Comparison of ENCODE assay signal across 7 mouse cellular contexts in genomic region chr6:72615151-72615550, GRCm38 (mm10). TPM values are rescaled to one million over a fixed set of nuclear protein-coding genes. Genes with fewer than 3 reads are reported as not detected.
DNase-seq lines count a peak whose midpoint lies in the region; ATAC-seq and TF ChIP-seq lines count a peak whose summit lies in the region.

No protein-coding gene starts in this region.

- no peaks in the 10 kb centered on the region for H3K27me3 ChIP-seq in lung, postnatal 0 days (replicated peaks; ENCODE audit: insufficient read depth, low read length)
- H3K27me3 ChIP-seq in limb, embryonic 14.5 days (ENCODE audit: control insufficient read depth, insufficient read depth, low read length) = no peaks in the 10 kb centered on the region
- no peaks in the 10 kb centered on the region for H3K27me3 ChIP-seq in stomach, embryonic 16.5 days (ENCODE audit: control insufficient read depth, insufficient read depth, low read length)

- ATAC-seq in lung, postnatal 0 days = no peak
- no peak for ATAC-seq in limb, embryonic 14.5 days (ENCODE audit: low FRiP score, low read depth)
- ATAC-seq in stomach, embryonic 16.5 days (ENCODE audit: insufficient read depth, low FRiP score) = no peak

- H3K4me1 ChIP-seq in lung, postnatal 0 days (ENCODE audit: insufficient read depth, low read depth, low read length) = peaks cover 21% of the 10 kb centered on the region
- peaks cover 17% of the 10 kb centered on the region for H3K4me1 ChIP-seq in limb, embryonic 14.5 days (ENCODE audit: control insufficient read depth, insufficient read depth, low read length)
- peaks cover 28% of the 10 kb centered on the region for H3K4me1 ChIP-seq in stomach, embryonic 16.5 days (ENCODE audit: control insufficient read depth, insufficient read depth, low read length)

- no peak for TF ChIP-seq POLR2A in limb, embryonic 14.5 days (IDR thresholded peaks at IDR 0.05; ENCODE audit: borderline replicate concordance, extremely low read depth, insufficient read depth, insufficient read length)

- no peak for DNase-seq in lung, postnatal 0 days (ENCODE audit: low spot score)
- no peak for DNase-seq in lung, postnatal 14 days
- DNase-seq in fibroblast of lung, adult 2 months (ENCODE audit: low read depth) = peak; percentile 27
- no peak for DNase-seq in limb, embryonic 14.5 days (ENCODE audit: low spot score)
- DNase-seq in left cerebral cortex, postnatal 36 days (ENCODE audit: low spot score in 2 of 2) = no peak
- no peak for DNase-seq in gastrocnemius, postnatal 4 days (ENCODE audit: low spot score in 2 of 2)

- peak overlapping the region; percentile 87 for H3K4me2 ChIP-seq in lung, postnatal 0 days (replicated peaks; ENCODE audit: low read depth, low read length)
- peak overlapping the region; percentile 86 for H3K4me2 ChIP-seq in limb, embryonic 14.5 days (replicated peaks; ENCODE audit: low read depth, low read length, severe bottlenecking)
- H3K4me2 ChIP-seq in stomach, embryonic 16.5 days (ENCODE audit: low read depth, low read length) = peak overlapping the region; percentile 93

- intact Hi-C loops in left cerebral cortex, postnatal 36 days (cut with DNase I) = loop anchor here (5.0 kb wide), 1 partner anchor 287 kb away; no protein-coding TSS in a partner anchor

- 34% methylated on average over 2 of the region's 2 CpGs for WGBS in lung, postnatal 0 days
- 57% methylated on average over 2 of the region's 2 CpGs for WGBS in limb, embryonic 14.5 days
- WGBS in stomach, embryonic 16.5 days = 49% methylated on average over 2 of the region's 2 CpGs

- H3K36me3 ChIP-seq in lung, postnatal 0 days (ENCODE audit: insufficient read depth, low read length) = peaks cover 23% of the 10 kb centered on the region; the same call in 1 of the 2 replicates
- peaks cover 35% of the 10 kb centered on the region for H3K36me3 ChIP-seq in limb, embryonic 14.5 days (ENCODE audit: control insufficient read depth, insufficient read depth, low read length)
- peaks cover 4% of the 10 kb centered on the region; the same call in 1 of the 2 replicates for H3K36me3 ChIP-seq in stomach, embryonic 16.5 days (ENCODE audit: control insufficient read depth, insufficient read depth, low read length)

- H3K9me3 ChIP-seq in lung, postnatal 0 days (ENCODE audit: low read length) = no peaks in the 10 kb centered on the region
- H3K9me3 ChIP-seq in limb, embryonic 14.5 days (ENCODE audit: control insufficient read depth, low read length) = no peaks in the 10 kb centered on the region
- no peaks in the 10 kb centered on the region for H3K9me3 ChIP-seq in stomach, embryonic 16.5 days (replicated peaks; ENCODE audit: control insufficient read depth, low read length)

- TF ChIP-seq CTCF in lung, postnatal 0 days (IDR thresholded peaks at IDR 0.05) = no peak

- TF ChIP-seq EP300 in lung, postnatal 0 days (IDR thresholded peaks at IDR 0.05) = no peak

- peak overlapping the region; percentile 83 for H3K4me3 ChIP-seq in lung, postnatal 0 days (ENCODE audit: low read depth, low read length)
- peak overlapping the region; percentile 71 for H3K4me3 ChIP-seq in limb, embryonic 14.5 days (replicated peaks; ENCODE audit: low read length)
- peak overlapping the region; percentile 90 for H3K4me3 ChIP-seq in stomach, embryonic 16.5 days (replicated peaks; ENCODE audit: low read length)

- no peak overlapping the region for H3K27ac ChIP-seq in lung, postnatal 0 days (ENCODE audit: low read length)
- H3K27ac ChIP-seq in limb, embryonic 14.5 days (replicated peaks; ENCODE audit: low read depth, low read length) = no peak overlapping the region
- H3K27ac ChIP-seq in stomach, embryonic 16.5 days (ENCODE audit: low read length) = no peak overlapping the region

- peak overlapping the region; percentile 82 for H3K9ac ChIP-seq in lung, postnatal 0 days (replicated peaks; ENCODE audit: low read depth)
- peak overlapping the region; percentile 72; the same call in 1 of the 2 replicates for H3K9ac ChIP-seq in limb, embryonic 14.5 days (ENCODE audit: low read depth, low read length, severe bottlenecking)
- H3K9ac ChIP-seq in stomach, embryonic 16.5 days (ENCODE audit: low read length) = peak overlapping the region; percentile 85

RNA-seq across cellular contexts. Expression of gene Tgoln1, which starts 1.6 kb away (rescaled TPM):
- 120 and 155 TPM in 2 replicates for polyA plus RNA-seq in lung, postnatal 0 days (2015; fragmentation: Nextera tagmentation; extraction: Ambion mirVana)
- polyA plus RNA-seq in limb, embryonic 14.5 days (2012; rRNA removed) = 19.4 and 19.9 TPM in 2 replicates
- 27.6 and 28.1 TPM in 2 replicates for polyA plus RNA-seq in limb, embryonic 14.5 days (2014; fragmentation: Nextera tagmentation; extraction: Ambion mirVana)
- polyA plus RNA-seq in stomach, embryonic 16.5 days (2015; fragmentation: Nextera tagmentation; extraction: Ambion mirVana) = 43.5 and 46.0 TPM in 2 replicates
- total RNA-seq in left cerebral cortex, postnatal 36 days (2021) = 10 to 100 TPM; 89.0 to 89.3 TPM
- 10 to 100 TPM; 26.5 to 27.9 TPM for total RNA-seq in gastrocnemius, postnatal 4 days (2021)

RNA-seq across cellular contexts. Expression of gene Retsat, which starts 16.9 kb away (rescaled TPM):
- 38.9 and 42.7 TPM in 2 replicates for polyA plus RNA-seq in lung, postnatal 0 days (2015; fragmentation: Nextera tagmentation; extraction: Ambion mirVana)
- polyA plus RNA-seq in limb, embryonic 14.5 days (2012; rRNA removed) = 8.8 and 10.7 TPM in 2 replicates
- 16.1 and 19.0 TPM in 2 replicates for polyA plus RNA-seq in limb, embryonic 14.5 days (2014; fragmentation: Nextera tagmentation; extraction: Ambion mirVana)
- polyA plus RNA-seq in stomach, embryonic 16.5 days (2015; fragmentation: Nextera tagmentation; extraction: Ambion mirVana) = 29.6 and 32.7 TPM in 2 replicates
- 10 to 100 TPM; 52.2 to 53.9 TPM for total RNA-seq in left cerebral cortex, postnatal 36 days (2021)
- 10 to 100 TPM; 42.6 to 49.5 TPM for total RNA-seq in gastrocnemius, postnatal 4 days (2021)

RNA-seq across cellular contexts. Expression of gene Elmod3, which starts 16.9 kb away (rescaled TPM):
- 15.9 and 19.7 TPM in 2 replicates for polyA plus RNA-seq in lung, postnatal 0 days (2015; fragmentation: Nextera tagmentation; extraction: Ambion mirVana)
- polyA plus RNA-seq in limb, embryonic 14.5 days (2012; rRNA removed) = 13.7 and 18.6 TPM in 2 replicates
- polyA plus RNA-seq in limb, embryonic 14.5 days (2014; fragmentation: Nextera tagmentation; extraction: Ambion mirVana) = 19.4 and 20.3 TPM in 2 replicates
- polyA plus RNA-seq in stomach, embryonic 16.5 days (2015; fragmentation: Nextera tagmentation; extraction: Ambion mirVana) = 18.1 and 19.6 TPM in 2 replicates
- total RNA-seq in left cerebral cortex, postnatal 36 days (2021) = 10 to 100 TPM; 19.7 to 19.9 TPM
- total RNA-seq in gastrocnemius, postnatal 4 days (2021) = 1 to 10 TPM; 8.1 to 8.8 TPM
